Mouse (Mus musculus) heart, embryonic 10.5 days (tissue): ENCODE results near the gene Rbm20. TPM values are rescaled to one million over a fixed set of nuclear protein-coding genes. Genes with fewer than 3 reads are reported as not detected.
A peak's percentile ranks its signal among the peaks of the same experiment; 100 is the strongest.

ENCODE experiments used
- DNase-seq: peaks from one replicate; pipeline ENCODE4 v3.0.0-alpha.2; 2017; ENCODE audit warnings: low spot score
- H3K27ac ChIP-seq: fragments of 300-500 bp; sonication (generic); 2 replicates; pipeline ENCODE4 v1.5.1; 2016; ENCODE audit warnings: mild to moderate bottlenecking
- H3K27me3 ChIP-seq: fragments of 300-500 bp; sonication (generic); 2 replicates; pipeline ENCODE4 v1.6.1; 2016; ENCODE audit warnings: mild to moderate bottlenecking; ENCODE audit not compliant: poor library complexity, insufficient read depth, severe bottlenecking
- H3K36me3 ChIP-seq: fragments of 300-500 bp; sonication (generic); 2 replicates; pipeline ENCODE4 v1.6.1; 2016; ENCODE audit warnings: mild to moderate bottlenecking, moderate library complexity
- H3K4me1 ChIP-seq: fragments of 300-500 bp; sonication (generic); 2 replicates; pipeline ENCODE4 v1.6.1; 2016; ENCODE audit warnings: mild to moderate bottlenecking
- H3K4me3 ChIP-seq: fragments of 300-500 bp; sonication (generic); 2 replicates; pipeline ENCODE4 v1.5.1; 2016; ENCODE audit warnings: mild to moderate bottlenecking, moderate library complexity
- H3K9me3 ChIP-seq: fragments of 300-500 bp; sonication (generic); 2 replicates; pipeline ENCODE4 v1.6.1; 2016; ENCODE audit warnings: mild to moderate bottlenecking, moderate library complexity
- WGBS: fragments of 180-500 bp; shearing (Covaris S2); methylation state at CpG from one replicate; pipeline ENCODE4 v1.1.7; 2016; 5-methylcytosine and 5-hydroxymethylcytosine counted together
- polyA plus RNA-seq: library from polyadenylated mRNA; unstranded; fragments of >200 nt; fragmentation: Nextera tagmentation; extraction: Ambion mirVana; gene quantifications from 2 replicates; pipeline ENCODE4 v1.2.1, GENCODE M21; 2016

The Rbm20 gene
- polyA plus RNA-seq, 1 experiment from 2014 or later, result 18.3 TPM

DNA sequence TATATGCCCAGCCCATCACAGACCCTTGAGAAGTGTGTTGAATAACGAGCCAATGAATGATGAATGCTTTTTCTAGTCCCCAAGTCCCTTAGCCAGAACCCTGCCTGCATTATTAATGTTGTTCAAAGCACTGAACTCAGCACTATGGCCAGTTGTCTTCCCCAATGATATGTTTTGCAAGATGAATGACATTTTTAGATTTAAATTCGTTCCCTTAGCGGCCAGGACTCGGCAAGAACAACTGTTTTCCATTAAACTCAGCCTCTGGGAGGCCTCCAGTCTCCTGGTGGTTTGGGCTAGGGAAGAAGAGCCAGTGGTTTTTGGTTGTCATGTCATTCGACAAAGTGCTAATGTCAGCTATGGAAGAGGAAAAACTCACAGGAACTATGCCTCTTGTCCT, 204.7 kb downstream of the Rbm20 start:
- H3K27me3 ChIP-seq, result no peaks in the 10 kb centered on the region
- no peak overlapping the region for H3K27ac ChIP-seq
- H3K4me3 ChIP-seq, result no peak overlapping the region
- H3K36me3 ChIP-seq, result no peaks in the 10 kb centered on the region
- 70% methylated on average over 5 of the region's 5 CpGs for WGBS
- no peaks in the 10 kb centered on the region for H3K9me3 ChIP-seq
- no peaks in the 10 kb centered on the region for H3K4me1 ChIP-seq
- DNase-seq, result no peak

DNA sequence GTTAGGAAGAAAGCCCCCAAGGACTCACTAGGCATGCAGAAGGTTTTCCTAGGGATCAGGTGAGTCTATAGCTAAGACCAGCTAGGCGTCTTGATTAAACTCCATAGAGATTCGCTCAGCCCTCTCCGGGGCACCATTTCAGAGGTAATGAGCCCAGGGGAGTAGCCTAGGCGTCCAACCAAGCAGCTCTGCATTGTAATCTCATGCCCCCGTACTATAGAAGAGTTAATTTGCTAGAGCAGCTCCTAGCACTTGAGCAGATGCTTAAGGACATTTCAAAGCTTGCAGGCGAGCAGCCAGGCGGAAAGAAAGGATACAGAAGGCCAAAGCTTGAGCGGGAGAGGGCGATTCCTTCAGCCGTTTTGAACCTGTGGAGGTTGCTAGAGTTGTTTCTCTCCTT, 208.3 kb downstream of the Rbm20 start:
- H3K9me3 ChIP-seq, result no peaks in the 10 kb centered on the region
- no peaks in the 10 kb centered on the region for H3K36me3 ChIP-seq
- H3K4me1 ChIP-seq, result peaks cover 4% of the 10 kb centered on the region; the same call in 1 of the 2 replicates
- WGBS, result 70% methylated on average over 10 of the region's 10 CpGs
- DNase-seq, result no peak
- H3K4me3 ChIP-seq, result no peak overlapping the region
- H3K27ac ChIP-seq, result no peak overlapping the region
- H3K27me3 ChIP-seq, result no peaks in the 10 kb centered on the region

DNA sequence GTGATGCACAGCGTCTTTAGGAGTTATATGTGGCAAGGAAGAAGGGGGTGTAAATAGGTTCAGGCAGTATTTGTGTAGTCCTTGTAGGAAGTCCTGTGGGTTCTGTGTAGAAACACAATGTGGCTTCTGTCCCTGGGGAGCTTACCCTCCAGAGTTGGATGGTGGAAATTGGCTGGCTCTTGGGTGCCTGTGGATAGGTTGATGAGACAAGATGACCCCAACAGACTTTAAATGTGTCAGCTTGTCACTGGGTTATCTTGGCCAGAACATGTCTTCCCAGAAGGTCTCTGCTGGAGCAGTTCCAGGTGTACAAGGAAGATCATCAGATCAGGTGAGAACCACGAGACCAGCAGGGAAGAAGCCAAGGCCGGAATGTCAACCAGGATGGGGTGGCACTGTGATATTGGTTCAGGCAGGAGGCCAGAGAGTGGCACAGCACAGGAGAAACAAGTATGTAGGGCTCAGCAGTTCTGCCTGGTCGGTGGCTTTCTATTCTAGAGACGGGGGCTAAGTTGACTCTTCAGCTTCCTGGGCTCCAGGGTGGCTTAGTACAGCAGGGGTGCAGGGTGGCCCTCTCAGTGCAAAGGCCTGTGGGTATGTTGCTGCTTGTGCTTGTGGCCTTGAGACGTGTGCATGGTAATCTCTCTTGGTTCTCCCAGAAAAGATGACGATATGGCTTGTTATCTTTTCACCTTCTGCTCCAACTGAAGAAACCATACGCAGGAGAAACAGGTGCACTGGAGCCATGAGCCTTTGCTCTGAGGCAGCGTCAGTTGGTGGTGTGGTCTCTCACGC, 209.7 kb downstream of the Rbm20 start:
- DNase-seq, result no peak
- WGBS, result 77% methylated on average over 10 of the region's 10 CpGs
- Histone ChIP-seq H3K27me3 (peaks cover 3% of the 10 kb centered on the region; the same call in 1 of the 2 replicates), H3K4me1 (peaks cover 14% of the 10 kb centered on the region; the same call in 1 of the 2 replicates), H3K27ac (no peak overlapping the region), H3K4me3 (no peak overlapping the region), H3K9me3 (no peaks in the 10 kb centered on the region), H3K36me3 (no peaks in the 10 kb centered on the region)

- no peaks in the 10 kb centered on the region for H3K9me3 ChIP-seq
- WGBS, result 85% methylated on average over 3 of the region's 3 CpGs
- DNase-seq, result no peak
- no peaks in the 10 kb centered on the region for H3K36me3 ChIP-seq
- no peak overlapping the region for H3K27ac ChIP-seq
- H3K4me3 ChIP-seq, result no peak overlapping the region
- H3K4me1 ChIP-seq, result peaks cover 19% of the 10 kb centered on the region; the same call in 1 of the 2 replicates
- peaks cover 3% of the 10 kb centered on the region; the same call in 1 of the 2 replicates for H3K27me3 ChIP-seq
Measured at GRCm38 (mm10) chr19:53887822-53888221, 210.7 kb downstream of the Rbm20 start.

DNA sequence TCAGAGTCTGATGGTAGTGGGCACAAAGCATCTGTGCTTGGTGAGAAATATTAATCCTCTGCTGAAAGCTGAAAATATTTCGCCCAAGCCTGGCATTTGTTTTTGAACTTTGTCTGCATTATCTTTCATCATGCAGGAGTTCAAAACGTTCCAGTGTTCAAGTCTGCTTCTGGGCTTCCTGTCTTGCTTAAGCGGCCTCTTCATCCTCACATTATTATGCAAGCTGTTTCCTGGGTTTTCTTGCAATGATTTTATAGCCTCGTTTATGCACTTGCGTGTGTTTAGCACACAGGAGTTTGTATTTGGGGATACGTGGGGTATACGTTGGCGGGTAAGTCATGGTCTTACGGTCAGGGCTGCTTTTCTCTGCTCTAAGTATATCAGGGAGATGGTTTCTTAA, 211.2 kb downstream of the Rbm20 start:
- no peak overlapping the region for H3K27ac ChIP-seq
- H3K4me3 ChIP-seq, result no peak overlapping the region
- no peaks in the 10 kb centered on the region for H3K36me3 ChIP-seq
- H3K27me3 ChIP-seq, result peaks cover 3% of the 10 kb centered on the region; the same call in 1 of the 2 replicates
- DNase-seq, result no peak
- WGBS, result 82% methylated on average over 9 of the region's 9 CpGs
- H3K9me3 ChIP-seq, result no peaks in the 10 kb centered on the region
- H3K4me1 ChIP-seq, result peaks cover 19% of the 10 kb centered on the region; the same call in 1 of the 2 replicates

DNA sequence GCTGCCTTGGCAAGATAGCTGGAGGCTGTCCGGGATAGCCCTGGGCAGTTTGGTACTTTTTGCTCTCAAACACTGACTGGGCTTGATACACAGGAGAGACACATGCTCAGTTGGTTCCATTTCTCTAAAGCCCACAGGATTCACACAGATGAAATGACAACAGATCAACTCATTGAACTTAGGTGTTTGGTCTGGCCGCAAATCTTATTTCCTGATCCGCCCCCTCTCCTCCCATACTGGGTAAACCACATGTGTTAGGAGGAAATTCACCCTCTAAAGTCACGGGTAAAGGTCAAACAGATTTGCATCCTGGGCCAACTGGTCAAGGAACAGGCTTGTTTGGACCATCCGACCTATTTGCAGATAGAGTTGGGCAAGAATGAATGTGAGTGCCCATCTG, 212.4 kb downstream of the Rbm20 start:
- H3K27ac ChIP-seq, result no peak overlapping the region
- H3K9me3 ChIP-seq, result no peaks in the 10 kb centered on the region
- H3K4me1 ChIP-seq, result peaks cover 24% of the 10 kb centered on the region; the same call in 1 of the 2 replicates
- WGBS, result 71% methylated on average over 5 of the region's 5 CpGs
- H3K27me3 ChIP-seq, result peaks cover 3% of the 10 kb centered on the region; the same call in 1 of the 2 replicates
- peak; percentile 35 for DNase-seq
- no peak overlapping the region for H3K4me3 ChIP-seq
- H3K36me3 ChIP-seq, result no peaks in the 10 kb centered on the region

GRCm38 (mm10) chr19:53890274-53890673, 213.2 kb downstream of the Rbm20 start:
- Histone ChIP-seq H3K4me3 (no peak overlapping the region), H3K9me3 (no peaks in the 10 kb centered on the region), H3K27me3 (peaks cover 3% of the 10 kb centered on the region; the same call in 1 of the 2 replicates), H3K27ac (no peak overlapping the region), H3K4me1 (peaks cover 24% of the 10 kb centered on the region; the same call in 1 of the 2 replicates), H3K36me3 (no peaks in the 10 kb centered on the region)
- WGBS, result 35% methylated on average over 5 of the region's 5 CpGs
- no peak for DNase-seq

- no peak overlapping the region for H3K4me3 ChIP-seq
- no peak for DNase-seq
- no peaks in the 10 kb centered on the region for H3K9me3 ChIP-seq
- peaks cover 3% of the 10 kb centered on the region; the same call in 1 of the 2 replicates for H3K27me3 ChIP-seq
- no peak overlapping the region for H3K27ac ChIP-seq
- H3K36me3 ChIP-seq, result no peaks in the 10 kb centered on the region
- peaks cover 24% of the 10 kb centered on the region; the same call in 1 of the 2 replicates for H3K4me1 ChIP-seq
- 42% methylated on average over 5 of the region's 5 CpGs for WGBS
Measured at GRCm38 (mm10) chr19:53890781-53891251, 213.7 kb downstream of the Rbm20 start.

- DNase-seq, result no peak
- WGBS, result 78% methylated on average over 2 of the region's 2 CpGs
- Histone ChIP-seq H3K36me3 (no peaks in the 10 kb centered on the region), H3K27me3 (peaks cover 3% of the 10 kb centered on the region; the same call in 1 of the 2 replicates), H3K9me3 (no peaks in the 10 kb centered on the region), H3K4me1 (peaks cover 24% of the 10 kb centered on the region; the same call in 1 of the 2 replicates), H3K27ac (peak overlapping the region; percentile 39; the same call in 1 of the 2 replicates), H3K4me3 (no peak overlapping the region)
Measured at GRCm38 (mm10) chr19:53891569-53891968, 214.5 kb downstream of the Rbm20 start.

- H3K27me3 ChIP-seq, result peaks cover 3% of the 10 kb centered on the region; the same call in 1 of the 2 replicates
- H3K9me3 ChIP-seq, result no peaks in the 10 kb centered on the region
- no peak within 1 kb of the TSS for H3K4me3 ChIP-seq
- DNase-seq, result no peak
- peak within 1 kb of the TSS; percentile 39; the same call in 1 of the 2 replicates for H3K27ac ChIP-seq
- peaks cover 24% of the 10 kb centered on the region; the same call in 1 of the 2 replicates for H3K4me1 ChIP-seq
- WGBS, result 55% methylated on average over 3 of the region's 3 CpGs
- H3K36me3 ChIP-seq, result no peaks in the 10 kb centered on the region
Measured at GRCm38 (mm10) chr19:53892061-53892460, 215.0 kb downstream of the Rbm20 start, which contains the start of gene Pdcd4. Pdcd4 (plus strand) TSS chr19:53892231.

GRCm38 (mm10) chr19:53892838-53893359, 215.8 kb downstream of the Rbm20 start:
- no peak overlapping the region for H3K4me3 ChIP-seq
- no peak for DNase-seq
- WGBS, result 63% methylated on average over 9 of the region's 9 CpGs
- H3K9me3 ChIP-seq, result no peaks in the 10 kb centered on the region
- H3K27ac ChIP-seq, result no peak overlapping the region
- no peaks in the 10 kb centered on the region for H3K36me3 ChIP-seq
- peaks cover 3% of the 10 kb centered on the region; the same call in 1 of the 2 replicates for H3K27me3 ChIP-seq
- H3K4me1 ChIP-seq, result peaks cover 21% of the 10 kb centered on the region; the same call in 1 of the 2 replicates

GRCm38 (mm10) chr19:53893711-53894171, 216.6 kb downstream of the Rbm20 start:
- no peak overlapping the region for H3K4me3 ChIP-seq
- H3K27ac ChIP-seq, result peak overlapping the region; percentile 1; the same call in 1 of the 2 replicates
- 53% methylated on average over 3 of the region's 3 CpGs for WGBS
- peaks cover 21% of the 10 kb centered on the region; the same call in 1 of the 2 replicates for H3K4me1 ChIP-seq
- no peak for DNase-seq
- H3K36me3 ChIP-seq, result no peaks in the 10 kb centered on the region
- H3K9me3 ChIP-seq, result no peaks in the 10 kb centered on the region
- H3K27me3 ChIP-seq, result peaks cover 3% of the 10 kb centered on the region; the same call in 1 of the 2 replicates
